Mouse (Mus musculus): Measurements from ENCODE around the gene Bnc1. TPM values are rescaled to one million over a fixed set of nuclear protein-coding genes. Genes with fewer than 3 reads are reported as not detected.
A peak's percentile ranks its signal among the peaks of the same experiment; 100 is the strongest.

Gene Bnc1
- polyA plus RNA-seq, 1 experiment from 2014 or later: 0.39 TPM

GRCm38 (mm10) chr7:81932521-81933045 lies 59.5 kb downstream of the Bnc1 start:
- H3K4me1 ChIP-seq (ENCODE audit: control insufficient read depth, low read depth, low read length): no peaks in the 10 kb centered on the region; the same call in 1 of the 2 replicates
- no peak overlapping the region for H3K4me3 ChIP-seq (ENCODE audit: low read depth, low read length)
- WGBS (ENCODE audit: insufficient replicate concordance): 44% methylated on average over 5 of the region's 5 CpGs
- H3K9me3 ChIP-seq (replicated peaks; ENCODE audit: control insufficient read depth, low read length): no peaks in the 10 kb centered on the region
- H3K36me3 ChIP-seq (ENCODE audit: control insufficient read depth, insufficient read depth): no peaks in the 10 kb centered on the region
- H3K9ac ChIP-seq (ENCODE audit: low read depth, low read length): no peak overlapping the region
- peak overlapping the region; percentile 58; the same call in 1 of the 2 replicates for H3K4me2 ChIP-seq (ENCODE audit: low read depth, low read length)
- peaks cover 56% of the 10 kb centered on the region for H3K27me3 ChIP-seq (ENCODE audit: control insufficient read depth, insufficient read depth, low read depth, low read length)
- H3K27ac ChIP-seq (ENCODE audit: low read length): no peak overlapping the region
- no peak for ATAC-seq (ENCODE audit: low read depth)

- ATAC-seq (ENCODE audit: low read depth): no peak
- H3K9me3 ChIP-seq (replicated peaks; ENCODE audit: control insufficient read depth, low read length): no peaks in the 10 kb centered on the region
- H3K36me3 ChIP-seq (ENCODE audit: control insufficient read depth, insufficient read depth): no peaks in the 10 kb centered on the region
- no peak overlapping the region for H3K9ac ChIP-seq (ENCODE audit: low read depth, low read length)
- WGBS (ENCODE audit: insufficient replicate concordance): 72% methylated on average over 7 of the region's 7 CpGs
- H3K4me3 ChIP-seq (ENCODE audit: low read depth, low read length): no peak overlapping the region
- H3K27me3 ChIP-seq (ENCODE audit: control insufficient read depth, insufficient read depth, low read depth, low read length): peaks cover 27% of the 10 kb centered on the region
- no peak overlapping the region for H3K27ac ChIP-seq (ENCODE audit: low read length)
- H3K4me1 ChIP-seq (ENCODE audit: control insufficient read depth, low read depth, low read length): no peaks in the 10 kb centered on the region; the same call in 1 of the 2 replicates
- no peak overlapping the region for H3K4me2 ChIP-seq (ENCODE audit: low read depth, low read length)
Observed at GRCm38 (mm10) chr7:81928998-81929397, 63.1 kb downstream of the Bnc1 start.

- Histone ChIP-seq H3K9ac (ENCODE audit: low read depth, low read length) (no peak overlapping the region), H3K9me3 (replicated peaks; ENCODE audit: control insufficient read depth, low read length) (no peaks in the 10 kb centered on the region), H3K4me2 (ENCODE audit: low read depth, low read length) (no peak overlapping the region), H3K4me1 (ENCODE audit: control insufficient read depth, low read depth, low read length) (no peaks in the 10 kb centered on the region), H3K27me3 (ENCODE audit: control insufficient read depth, insufficient read depth, low read depth, low read length) (no peaks in the 10 kb centered on the region; the same call in 1 of the 2 replicates), H3K36me3 (ENCODE audit: control insufficient read depth, insufficient read depth) (no peaks in the 10 kb centered on the region), H3K27ac (ENCODE audit: low read length) (no peak overlapping the region), H3K4me3 (ENCODE audit: low read depth, low read length) (no peak overlapping the region)
- no peak for ATAC-seq (ENCODE audit: low read depth)
- WGBS (ENCODE audit: insufficient replicate concordance): 9% methylated on average over 1 of the region's 1 CpGs
Observed at GRCm38 (mm10) chr7:81921379-81921952, 70.6 kb downstream of the Bnc1 start.

- no peaks in the 10 kb centered on the region; the same call in 1 of the 2 replicates for H3K27me3 ChIP-seq (ENCODE audit: control insufficient read depth, insufficient read depth, low read depth, low read length)
- no peak overlapping the region for H3K27ac ChIP-seq (ENCODE audit: low read length)
- H3K9me3 ChIP-seq (replicated peaks; ENCODE audit: control insufficient read depth, low read length): no peaks in the 10 kb centered on the region
- no peaks in the 10 kb centered on the region for H3K4me1 ChIP-seq (ENCODE audit: control insufficient read depth, low read depth, low read length)
- H3K4me2 ChIP-seq (ENCODE audit: low read depth, low read length): no peak overlapping the region
- no peak overlapping the region for H3K9ac ChIP-seq (ENCODE audit: low read depth, low read length)
- H3K36me3 ChIP-seq (ENCODE audit: control insufficient read depth, insufficient read depth): no peaks in the 10 kb centered on the region
- WGBS (ENCODE audit: insufficient replicate concordance): 54% methylated on average over 4 of the region's 4 CpGs
- no peak overlapping the region for H3K4me3 ChIP-seq (ENCODE audit: low read depth, low read length)
- ATAC-seq (ENCODE audit: low read depth): no peak
Observed at GRCm38 (mm10) chr7:81920314-81920713, 71.8 kb downstream of the Bnc1 start.

- no peak overlapping the region for H3K9ac ChIP-seq (ENCODE audit: low read depth, low read length)
- no peak overlapping the region for H3K4me2 ChIP-seq (ENCODE audit: low read depth, low read length)
- ATAC-seq (ENCODE audit: low read depth): no peak
- no peak overlapping the region for H3K27ac ChIP-seq (ENCODE audit: low read length)
- no peaks in the 10 kb centered on the region for H3K9me3 ChIP-seq (replicated peaks; ENCODE audit: control insufficient read depth, low read length)
- no peaks in the 10 kb centered on the region; the same call in 1 of the 2 replicates for H3K27me3 ChIP-seq (ENCODE audit: control insufficient read depth, insufficient read depth, low read depth, low read length)
- H3K4me3 ChIP-seq (ENCODE audit: low read depth, low read length): no peak overlapping the region
- H3K36me3 ChIP-seq (ENCODE audit: control insufficient read depth, insufficient read depth): no peaks in the 10 kb centered on the region
- H3K4me1 ChIP-seq (ENCODE audit: control insufficient read depth, low read depth, low read length): no peaks in the 10 kb centered on the region
- WGBS (ENCODE audit: insufficient replicate concordance): 61% methylated on average over 5 of the region's 5 CpGs
Observed at GRCm38 (mm10) chr7:81918316-81918715, 73.8 kb downstream of the Bnc1 start.

Other genes with a start within 250 kb of the Bnc1 start
- gene Ramac, start 229.4 kb downstream of the Bnc1 start, polyA plus RNA-seq (2015; fragmentation: Nextera tagmentation; extraction: Ambion mirVana): 52.9 and 62.2 TPM in 2 replicates
- gene 3110040N11Rik, start 202.8 kb downstream of the Bnc1 start, polyA plus RNA-seq (2015; fragmentation: Nextera tagmentation; extraction: Ambion mirVana): 19.0 and 19.2 TPM in 2 replicates
- 13.5 and 14.0 TPM in 2 replicates for gene Btbd1, start 162.9 kb downstream of the Bnc1 start, polyA plus RNA-seq (2015; fragmentation: Nextera tagmentation; extraction: Ambion mirVana)
- not detected in 2 replicates for gene Gm10160, start 136.5 kb downstream of the Bnc1 start, polyA plus RNA-seq (2015; fragmentation: Nextera tagmentation; extraction: Ambion mirVana)
- 9.6 and 10.4 TPM in 2 replicates for gene Tm6sf1, start 133.3 kb downstream of the Bnc1 start, polyA plus RNA-seq (2015; fragmentation: Nextera tagmentation; extraction: Ambion mirVana)
- gene Hdgfl3, start 57.8 kb downstream of the Bnc1 start, polyA plus RNA-seq (2015; fragmentation: Nextera tagmentation; extraction: Ambion mirVana): 0.29 and 0.39 TPM in 2 replicates
- gene Sh3gl3, start 181.5 kb upstream of the Bnc1 start, polyA plus RNA-seq (2015; fragmentation: Nextera tagmentation; extraction: Ambion mirVana): 0.16 and 0.19 TPM in 2 replicates